In the genomic region with DNA sequence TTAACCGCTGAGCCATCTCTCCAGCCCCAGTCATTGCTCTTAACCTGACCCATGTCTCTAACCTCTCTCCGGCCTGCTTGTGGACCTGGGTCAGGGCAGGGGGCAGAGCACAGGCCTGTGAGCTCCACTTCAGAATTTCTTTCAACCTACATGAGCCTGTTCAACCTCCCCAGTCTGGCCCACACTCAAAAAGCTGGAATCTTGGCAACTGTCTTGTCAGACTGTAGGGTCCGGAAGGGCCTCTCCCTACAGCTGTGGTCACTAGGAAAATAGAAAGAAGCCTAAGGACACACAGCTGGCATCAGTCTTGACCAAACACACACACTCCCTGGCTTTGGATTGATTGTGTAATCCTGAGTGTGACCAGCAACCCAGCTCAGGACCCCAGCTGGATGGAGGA, we compare ENCODE assay signal across 8 mouse cellular contexts. TPM values are rescaled to one million over a fixed set of nuclear protein-coding genes. Genes with fewer than 3 reads are reported as not detected.
DNase-seq lines count a peak whose midpoint lies in the region; ATAC-seq and TF ChIP-seq lines count a peak whose summit lies in the region.
"Not testable (repeated sequence)": the region's sequence is repeated elsewhere in the genome, so short reads cannot be mapped to it uniquely, and the experiment has no call there.

No protein-coding gene starts in this region.

- TF ChIP-seq CTCF in gastrocnemius, adult 2 months (IDR thresholded peaks at IDR 0.05); liver, postnatal 0 days (IDR thresholded peaks at IDR 0.05; ENCODE audit: low read depth): not testable (repeated sequence)

- not testable (repeated sequence) for H3K27me3 ChIP-seq in liver, postnatal 0 days (ENCODE audit: insufficient read depth, low read length); stomach, embryonic 16.5 days (ENCODE audit: control insufficient read depth, insufficient read depth, low read length)

- ATAC-seq in liver, postnatal 0 days, result peak; percentile 13; the same call in 1 of the 2 replicates
- 0 out of 2 replicates have a peak, but pooled peaks have one; percentile 6 for ATAC-seq in stomach, embryonic 16.5 days (ENCODE audit: insufficient read depth, low FRiP score)

- peak overlapping the region; percentile 48; the same call in 1 of the 2 replicates for H3K4me2 ChIP-seq in liver, postnatal 0 days (ENCODE audit: low read depth, low read length)
- not testable (repeated sequence) for H3K4me2 ChIP-seq in stomach, embryonic 16.5 days (ENCODE audit: low read depth, low read length)

- peak; percentile 52 for DNase-seq in 3T3-L1 (ENCODE audit: low read depth, low spot score)
- peak; percentile 73 for DNase-seq in gastrocnemius, adult 2 months
- peak; percentile 85 for DNase-seq in heart, adult 8-10 months (ENCODE audit: low spot score)
- DNase-seq in kidney, adult 11 months, result peak; percentile 79
- peak; percentile 73 to 83 for DNase-seq in kidney, postnatal 25 days
- peak; percentile 29 for DNase-seq in liver, postnatal 0 days
- peak; percentile 77 for DNase-seq in lung, postnatal 25 days (ENCODE audit: low spot score)

- H3K27ac ChIP-seq in gastrocnemius, adult 2 months, result peak overlapping the region; percentile 59
- peak overlapping the region; percentile 60 for H3K27ac ChIP-seq in liver, postnatal 0 days (ENCODE audit: low read depth)
- peak overlapping the region; percentile 38 for H3K27ac ChIP-seq in stomach, embryonic 16.5 days (ENCODE audit: low read length)

- H3K9ac ChIP-seq in liver, postnatal 0 days (replicated peaks), result 0 out of 2 replicates have a peak overlapping the region, but pooled peaks have one; percentile 30
- not testable (repeated sequence) for H3K9ac ChIP-seq in stomach, embryonic 16.5 days (ENCODE audit: low read length)

- H3K9me3 ChIP-seq in liver, postnatal 0 days (ENCODE audit: low read length); stomach, embryonic 16.5 days (replicated peaks; ENCODE audit: control insufficient read depth, low read length): not testable (repeated sequence)

- H3K4me3 ChIP-seq in gastrocnemius, adult 2 months; liver, postnatal 0 days (ENCODE audit: low read depth, low read length); stomach, embryonic 16.5 days (replicated peaks; ENCODE audit: low read length): not testable (repeated sequence)

- peaks cover 23% of the 10 kb centered on the region for H3K4me1 ChIP-seq in liver, postnatal 0 days (ENCODE audit: insufficient read depth)
- peaks cover 15% of the 10 kb centered on the region for H3K4me1 ChIP-seq in stomach, embryonic 16.5 days (ENCODE audit: control insufficient read depth, insufficient read depth, low read length)

- intact Hi-C loops in gastrocnemius, adult 2 months (cut with DNase I), result not testable (repeated sequence)

- not testable (repeated sequence) for H3K36me3 ChIP-seq in liver, postnatal 0 days (replicated peaks; ENCODE audit: insufficient read depth, low read length); stomach, embryonic 16.5 days (ENCODE audit: control insufficient read depth, insufficient read depth, low read length)

- TF ChIP-seq EP300 in liver, postnatal 0 days (IDR thresholded peaks at IDR 0.05; ENCODE audit: low read depth), result not testable (repeated sequence)

- WGBS in liver, postnatal 0 days (ENCODE audit: insufficient replicate concordance), result 66% methylated on average over 3 of the region's 3 CpGs
- WGBS in stomach, embryonic 16.5 days, result 64% methylated on average over 3 of the region's 3 CpGs

RNA-seq across cellular contexts. Expression of gene Selenbp1, which starts 2.5 kb away (rescaled TPM):
- total RNA-seq in gastrocnemius, adult 2 months (2021), result 10 to 100 TPM; 10.1 to 28.6 TPM
- 100 to 1,000 TPM; 118 to 153 (median 121) TPM for total RNA-seq in heart, adult 8-10 months (2022)
- 129 and 135 TPM in 2 replicates for polyA plus RNA-seq in liver, postnatal 0 days (2015; fragmentation: Nextera tagmentation; extraction: Ambion mirVana)
- polyA plus RNA-seq in stomach, embryonic 16.5 days (2015; fragmentation: Nextera tagmentation; extraction: Ambion mirVana), result 132 and 144 TPM in 2 replicates

RNA-seq across cellular contexts. Expression of gene Rfx5, which starts 18.5 kb away (rescaled TPM):
- total RNA-seq in gastrocnemius, adult 2 months (2021), result 1 to 10 TPM; 4.7 to 5.2 TPM
- total RNA-seq in heart, adult 8-10 months (2022), result 10 to 100 TPM in 2 of 4 experiments, 1 to 10 TPM in 2; 5.8 to 14.5 (median 8.7) TPM
- 1.1 and 1.2 TPM in 2 replicates for polyA plus RNA-seq in liver, postnatal 0 days (2015; fragmentation: Nextera tagmentation; extraction: Ambion mirVana)
- 6.9 and 7.0 TPM in 2 replicates for polyA plus RNA-seq in stomach, embryonic 16.5 days (2015; fragmentation: Nextera tagmentation; extraction: Ambion mirVana)

RNA-seq across cellular contexts. Expression of gene Pi4kb, which starts 39.2 kb away (rescaled TPM):
- 10 to 100 TPM; 23.4 to 24.0 TPM for total RNA-seq in gastrocnemius, adult 2 months (2021)
- total RNA-seq in heart, adult 8-10 months (2022), result 10 to 100 TPM; 26.4 to 29.4 (median 28.3) TPM
- polyA plus RNA-seq in liver, postnatal 0 days (2015; fragmentation: Nextera tagmentation; extraction: Ambion mirVana), result 5.4 and 6.5 TPM in 2 replicates
- 17.5 and 24.0 TPM in 2 replicates for polyA plus RNA-seq in stomach, embryonic 16.5 days (2015; fragmentation: Nextera tagmentation; extraction: Ambion mirVana)

RNA-seq across cellular contexts. Expression of gene Psmb4, which starts 48.6 kb away (rescaled TPM):
- total RNA-seq in gastrocnemius, adult 2 months (2021), result 100 to 1,000 TPM; 176 to 198 TPM
- total RNA-seq in heart, adult 8-10 months (2022), result 100 to 1,000 TPM; 186 to 247 (median 204) TPM
- 172 and 174 TPM in 2 replicates for polyA plus RNA-seq in liver, postnatal 0 days (2015; fragmentation: Nextera tagmentation; extraction: Ambion mirVana)
- 277 and 282 TPM in 2 replicates for polyA plus RNA-seq in stomach, embryonic 16.5 days (2015; fragmentation: Nextera tagmentation; extraction: Ambion mirVana)

Comparison
In these comparisons a context has a peak if more than half of its experiments do, and no peak if none do; other contexts are left out.
1. DNase-seq: peak in every context shown above with its lines; median percentile 85 in heart, adult 8-10 months; 79 in kidney, adult 11 months; 78 in kidney, postnatal 25 days; 77 in lung, postnatal 25 days; 73 in gastrocnemius, adult 2 months; 52 in 3T3-L1; 29 in liver, postnatal 0 days.
2. RNA of gene Selenbp1, which starts 2.5 kb away (total RNA-seq): 118 to 153 TPM in heart, adult 8-10 months; 10.1 to 28.6 TPM in gastrocnemius, adult 2 months; every median in the first group is over 4 times any median in the second.
3. Peak in every context shown above with its lines, with median percentiles within 50 percentile points of each other: H3K27ac ChIP-seq.